Mouse (Mus musculus): Measurements from ENCODE around the gene Prkcz. TPM values are rescaled to one million over a fixed set of nuclear protein-coding genes. Genes with fewer than 3 reads are reported as not detected.

Prkcz gene
- 103 and 104 TPM in 2 replicates for total RNA-seq (2014; rRNA removed)
- polyA plus RNA-seq (2015; fragmentation: Nextera tagmentation; extraction: Ambion mirVana), result 104 and 106 TPM in 2 replicates

- Histone ChIP-seq H3K36me3 (ENCODE audit: insufficient read depth, low read length) (no peaks in the 10 kb centered on the region), H3K27me3 (ENCODE audit: insufficient read depth, low read length) (peaks cover 48% of the 10 kb centered on the region), H3K9ac (replicated peaks; ENCODE audit: low read length, poor library complexity, severe bottlenecking) (no peak within 1 kb of the TSS), H3K4me3 (ENCODE audit: low read depth, low read length) (peak within 1 kb of the TSS; percentile 41), H3K4me1 (ENCODE audit: insufficient read depth, low read length) (no peaks in the 10 kb centered on the region; the same call in 1 of the 2 replicates), H3K27ac (ENCODE audit: low read depth, low read length) (no peak within 1 kb of the TSS), H3K9me3 (ENCODE audit: low read length) (no peaks in the 10 kb centered on the region), H3K4me2 (ENCODE audit: low read depth, low read length, poor library complexity, severe bottlenecking) (peak within 1 kb of the TSS; percentile 59)
- ATAC-seq (ENCODE audit: low FRiP score) (peak; percentile 70; the same call in 1 of the 2 replicates), DNase-seq (ENCODE audit: low spot score) (peak; percentile 52)
- WGBS, result under 1% methylated on average over 42 of the region's 51 CpGs
- TF ChIP-seq CTCF (IDR thresholded peaks at IDR 0.05), result no peak
Measured at GRCm38 (mm10) chr4:155361303-155361791, at the start of gene Prkcz. TSS of gene Prkcz (minus strand) at chr4:155361361.

- ATAC-seq (ENCODE audit: low FRiP score) (peak; percentile 96), DNase-seq (ENCODE audit: low spot score) (peak; percentile 92)
- no peaks in the 10 kb centered on the region for H3K36me3 ChIP-seq (ENCODE audit: insufficient read depth, low read length)
- 1% methylated on average over 35 of the region's 35 CpGs for WGBS
- peaks cover 4% of the 10 kb centered on the region; the same call in 1 of the 2 replicates for H3K4me1 ChIP-seq (ENCODE audit: insufficient read depth, low read length)
- no peaks in the 10 kb centered on the region for H3K9me3 ChIP-seq (ENCODE audit: low read length)
- peak within 1 kb of the TSS; percentile 33 for H3K9ac ChIP-seq (replicated peaks; ENCODE audit: low read length, poor library complexity, severe bottlenecking)
- H3K4me3 ChIP-seq (ENCODE audit: low read depth, low read length), result peak within 1 kb of the TSS; percentile 54
- H3K27me3 ChIP-seq (ENCODE audit: insufficient read depth, low read length), result no peaks in the 10 kb centered on the region
- TF ChIP-seq CTCF (IDR thresholded peaks at IDR 0.05), result no peak
- peak within 1 kb of the TSS; percentile 69 for H3K4me2 ChIP-seq (ENCODE audit: low read depth, low read length, poor library complexity, severe bottlenecking)
- H3K27ac ChIP-seq (ENCODE audit: low read depth, low read length), result peak within 1 kb of the TSS; percentile 62
Measured at GRCm38 (mm10) chr4:155409058-155409776, 48.1 kb upstream of the Prkcz start, which contains the start of gene Cfap74. TSS of gene Cfap74 (plus strand) at chr4:155409190.

- Histone ChIP-seq H3K4me3 (ENCODE audit: low read depth, low read length) (peak overlapping the region; percentile 54), H3K27me3 (ENCODE audit: insufficient read depth, low read length) (no peaks in the 10 kb centered on the region), H3K36me3 (ENCODE audit: insufficient read depth, low read length) (no peaks in the 10 kb centered on the region), H3K4me1 (ENCODE audit: insufficient read depth, low read length) (peaks cover 4% of the 10 kb centered on the region; the same call in 1 of the 2 replicates), H3K27ac (ENCODE audit: low read depth, low read length) (peak overlapping the region; percentile 13; the same call in 1 of the 2 replicates), H3K4me2 (ENCODE audit: low read depth, low read length, poor library complexity, severe bottlenecking) (peak overlapping the region; percentile 69), H3K9ac (replicated peaks; ENCODE audit: low read length, poor library complexity, severe bottlenecking) (peak overlapping the region; percentile 33; the same call in 1 of the 2 replicates), H3K9me3 (ENCODE audit: low read length) (no peaks in the 10 kb centered on the region)
- DNase-seq (ENCODE audit: low spot score) (no peak), ATAC-seq (ENCODE audit: low FRiP score) (peak; percentile 45; the same call in 1 of the 2 replicates)
- TF ChIP-seq CTCF (IDR thresholded peaks at IDR 0.05), result peak; percentile 68
- 1% methylated on average over 8 of the region's 8 CpGs for WGBS
Measured at GRCm38 (mm10) chr4:155408695-155409057, 47.5 kb upstream of the Prkcz start.

DNA sequence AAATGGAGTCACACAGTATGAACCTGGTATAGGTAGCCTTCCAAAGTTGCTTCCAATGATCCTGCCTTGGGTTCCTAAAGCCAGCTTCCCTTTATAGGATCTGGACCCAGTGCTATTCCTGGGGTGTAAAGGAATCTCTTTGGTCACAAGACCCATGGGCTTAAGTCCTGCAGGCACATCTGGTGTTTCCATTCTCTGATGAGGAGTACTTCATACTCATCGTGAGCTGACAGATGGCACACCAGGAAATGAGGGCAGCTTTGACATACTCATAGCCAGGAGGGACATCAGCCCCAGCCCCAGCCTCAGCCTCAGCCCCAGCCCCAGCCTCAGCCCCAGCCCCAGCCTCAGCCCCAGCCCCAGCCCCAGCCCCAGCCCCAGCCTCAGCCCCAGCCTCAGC, 41.3 kb upstream of the Prkcz start:
- Histone ChIP-seq H3K36me3 (ENCODE audit: insufficient read depth, low read length) (no peaks in the 10 kb centered on the region), H3K27me3 (ENCODE audit: insufficient read depth, low read length) (peaks cover 20% of the 10 kb centered on the region), H3K4me2 (ENCODE audit: low read depth, low read length, poor library complexity, severe bottlenecking) (no peak overlapping the region), H3K4me3 (ENCODE audit: low read depth, low read length) (no peak overlapping the region), H3K9me3 (ENCODE audit: low read length) (no peaks in the 10 kb centered on the region), H3K4me1 (ENCODE audit: insufficient read depth, low read length) (no peaks in the 10 kb centered on the region), H3K27ac (ENCODE audit: low read depth, low read length) (no peak overlapping the region), H3K9ac (replicated peaks; ENCODE audit: low read length, poor library complexity, severe bottlenecking) (no peak overlapping the region)
- ATAC-seq (ENCODE audit: low FRiP score) (no peak), DNase-seq (ENCODE audit: low spot score) (no peak)
- TF ChIP-seq CTCF (IDR thresholded peaks at IDR 0.05), result no peak
- 69% methylated on average over 1 of the region's 1 CpGs for WGBS

GRCm38 (mm10) chr4:155401121-155401520, 40.0 kb upstream of the Prkcz start:
- H3K4me1 ChIP-seq (ENCODE audit: insufficient read depth, low read length), result no peaks in the 10 kb centered on the region
- H3K4me3 ChIP-seq (ENCODE audit: low read depth, low read length), result no peak overlapping the region
- H3K9me3 ChIP-seq (ENCODE audit: low read length), result no peaks in the 10 kb centered on the region
- H3K36me3 ChIP-seq (ENCODE audit: insufficient read depth, low read length), result no peaks in the 10 kb centered on the region
- no peak overlapping the region for H3K4me2 ChIP-seq (ENCODE audit: low read depth, low read length, poor library complexity, severe bottlenecking)
- WGBS, result 55% methylated on average over 7 of the region's 7 CpGs
- H3K27ac ChIP-seq (ENCODE audit: low read depth, low read length), result no peak overlapping the region
- DNase-seq (ENCODE audit: low spot score) (no peak), ATAC-seq (ENCODE audit: low FRiP score) (no peak)
- H3K9ac ChIP-seq (replicated peaks; ENCODE audit: low read length, poor library complexity, severe bottlenecking), result no peak overlapping the region
- peaks cover 30% of the 10 kb centered on the region for H3K27me3 ChIP-seq (ENCODE audit: insufficient read depth, low read length)
- no peak for TF ChIP-seq CTCF (IDR thresholded peaks at IDR 0.05)

- peak overlapping the region; percentile 41 for H3K4me3 ChIP-seq (ENCODE audit: low read depth, low read length)
- 8% methylated on average over 9 of the region's 9 CpGs for WGBS
- ATAC-seq (ENCODE audit: low FRiP score), result no peak
Measured at GRCm38 (mm10) chr4:155398222-155398540, 37.0 kb upstream of the Prkcz start.

More at GRCm38 (mm10) chr4:155398222-155398540, 37.0 kb upstream of the Prkcz start:
- no peak overlapping the region for H3K9ac ChIP-seq (replicated peaks; ENCODE audit: low read length, poor library complexity, severe bottlenecking)
- no peaks in the 10 kb centered on the region for H3K36me3 ChIP-seq (ENCODE audit: insufficient read depth, low read length)
- no peak for DNase-seq (ENCODE audit: low spot score)
- TF ChIP-seq CTCF (IDR thresholded peaks at IDR 0.05), result no peak
- H3K27ac ChIP-seq (ENCODE audit: low read depth, low read length), result no peak overlapping the region
- H3K9me3 ChIP-seq (ENCODE audit: low read length), result no peaks in the 10 kb centered on the region
- H3K4me1 ChIP-seq (ENCODE audit: insufficient read depth, low read length), result no peaks in the 10 kb centered on the region
- peak overlapping the region; percentile 68 for H3K4me2 ChIP-seq (ENCODE audit: low read depth, low read length, poor library complexity, severe bottlenecking)
- H3K27me3 ChIP-seq (ENCODE audit: insufficient read depth, low read length), result peaks cover 27% of the 10 kb centered on the region

All from midbrain, postnatal 0 days (tissue).